Mouse (Mus musculus) lung, embryonic 15.5 days (tissue): ENCODE results near the gene Rpgrip1l. TPM values are rescaled to one million over a fixed set of nuclear protein-coding genes. Genes with fewer than 3 reads are reported as not detected.

Experiments used
- ATAC-seq: fragments of 200-750 bp; cut with Nextera tagmentation; 2 replicates; pipeline ENCODE4 v1.8.0; 2017; ENCODE audit warnings: moderate number of reproducible peaks, borderline replicate concordance; ENCODE audit not compliant: low FRiP score, low TSS enrichment; ENCODE audit errors: extremely low read depth
- H3K27ac ChIP-seq: fragments of 300-500 bp; sonication (generic); 2 replicates; pipeline ENCODE4 v1.5.1; 2015; ENCODE audit warnings: moderate library complexity, mild to moderate bottlenecking, inconsistent platforms
- H3K27me3 ChIP-seq: fragments of 300-500 bp; sonication (generic); 2 replicates; pipeline ENCODE4 v1.6.1; 2015; ENCODE audit warnings: inconsistent platforms
- H3K36me3 ChIP-seq: fragments of 300-500 bp; sonication (generic); 2 replicates; pipeline ENCODE4 v1.6.1; 2015; ENCODE audit warnings: inconsistent platforms
- H3K4me1 ChIP-seq: fragments of 300-500 bp; sonication (generic); 2 replicates; pipeline ENCODE4 v1.6.1; 2015; ENCODE audit warnings: inconsistent platforms
- H3K4me2 ChIP-seq: fragments of 300-500 bp; sonication (generic); 2 replicates; pipeline ENCODE4 v1.6.1; 2015; ENCODE audit warnings: inconsistent platforms, mild to moderate bottlenecking, moderate library complexity
- H3K4me3 ChIP-seq: fragments of 300-500 bp; sonication (generic); 2 replicates; pipeline ENCODE4 v1.5.1; 2015; ENCODE audit warnings: mild to moderate bottlenecking, inconsistent platforms
- H3K9ac ChIP-seq: fragments of 300-500 bp; sonication (generic); 2 replicates; pipeline ENCODE4 v1.6.1; 2015; ENCODE audit warnings: inconsistent platforms
- H3K9me3 ChIP-seq: fragments of 300-500 bp; sonication (generic); 2 replicates; pipeline ENCODE4 v1.6.1; 2016; ENCODE audit warnings: inconsistent platforms
- WGBS: fragments of 180-500 bp; shearing (Covaris S2); methylation state at CpG from one replicate; pipeline ENCODE4 v1.1.7; 2015; 5-methylcytosine and 5-hydroxymethylcytosine counted together
- polyA plus RNA-seq: library from polyadenylated mRNA; unstranded; fragments of >200 nt; fragmentation: Nextera tagmentation; extraction: Ambion mirVana; gene quantifications from 2 replicates; pipeline ENCODE4 v1.2.1, GENCODE M21; 2015

The Rpgrip1l gene
- polyA plus RNA-seq, 1 experiment from 2014 or later, result 15.0 TPM

DNA sequence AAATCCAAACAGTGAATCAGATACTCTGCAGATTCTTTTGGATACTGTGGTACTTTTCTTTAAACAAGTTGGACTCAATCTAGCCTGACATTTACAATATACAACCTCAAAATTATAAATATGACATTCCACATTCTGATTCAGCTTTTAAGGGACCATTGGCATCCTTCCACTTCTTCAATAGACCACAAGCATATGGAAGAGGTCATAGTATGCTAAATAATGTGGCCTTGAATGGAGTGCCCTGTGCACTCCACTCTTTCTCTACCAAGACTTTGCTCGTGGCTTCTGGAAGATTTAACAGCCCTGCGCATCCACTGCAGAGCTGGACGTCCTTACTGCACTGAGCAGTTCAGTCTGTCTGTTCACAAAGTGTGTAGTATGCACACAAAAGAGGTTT lies 49.1 kb downstream of the Rpgrip1l start:
- ATAC-seq, result no peak
- Histone ChIP-seq H3K4me2 (no peak overlapping the region), H3K4me3 (no peak overlapping the region), H3K4me1 (no peaks in the 10 kb centered on the region), H3K27ac (no peak overlapping the region), H3K9me3 (no peaks in the 10 kb centered on the region), H3K36me3 (0 out of 2 replicates have a peak, but pooled peaks cover 6% of the 10 kb centered on the region), H3K9ac (no peak overlapping the region), H3K27me3 (no peaks in the 10 kb centered on the region)
- WGBS, result 58% methylated on average over 3 of the region's 3 CpGs

GRCm38 (mm10) chr8:91261598-91261997 lies 51.5 kb downstream of the Rpgrip1l start:
- Histone ChIP-seq H3K27ac (no peak overlapping the region), H3K9ac (no peak overlapping the region), H3K4me1 (no peaks in the 10 kb centered on the region), H3K36me3 (no peaks in the 10 kb centered on the region), H3K4me2 (no peak overlapping the region), H3K27me3 (no peaks in the 10 kb centered on the region), H3K4me3 (no peak overlapping the region), H3K9me3 (no peaks in the 10 kb centered on the region)
- WGBS, result 72% methylated on average over 2 of the region's 2 CpGs
- ATAC-seq, result no peak

- Histone ChIP-seq H3K36me3 (no peaks in the 10 kb centered on the region), H3K4me2 (no peak overlapping the region), H3K9me3 (no peaks in the 10 kb centered on the region), H3K9ac (no peak overlapping the region), H3K4me1 (no peaks in the 10 kb centered on the region), H3K4me3 (no peak overlapping the region), H3K27me3 (no peaks in the 10 kb centered on the region), H3K27ac (no peak overlapping the region)
- WGBS, result 89% methylated on average over 6 of the region's 6 CpGs
- no peak for ATAC-seq
Measured at GRCm38 (mm10) chr8:91250966-91251365, 62.1 kb downstream of the Rpgrip1l start.

GRCm38 (mm10) chr8:91249758-91250466 lies 63.1 kb downstream of the Rpgrip1l start:
- Histone ChIP-seq H3K27me3 (no peaks in the 10 kb centered on the region), H3K36me3 (no peaks in the 10 kb centered on the region), H3K4me3 (no peak overlapping the region), H3K4me2 (no peak overlapping the region), H3K4me1 (no peaks in the 10 kb centered on the region), H3K27ac (no peak overlapping the region), H3K9me3 (no peaks in the 10 kb centered on the region), H3K9ac (no peak overlapping the region)
- WGBS, result 83% methylated on average over 9 of the region's 9 CpGs
- no peak for ATAC-seq

- Histone ChIP-seq H3K9ac (no peak overlapping the region), H3K36me3 (no peaks in the 10 kb centered on the region), H3K9me3 (no peaks in the 10 kb centered on the region), H3K4me2 (no peak overlapping the region), H3K4me1 (no peaks in the 10 kb centered on the region), H3K27ac (no peak overlapping the region), H3K27me3 (no peaks in the 10 kb centered on the region), H3K4me3 (no peak overlapping the region)
- WGBS, result 47% methylated on average over 4 of the region's 4 CpGs
- ATAC-seq, result peak; percentile 82; the same call in 1 of the 2 replicates
Measured at GRCm38 (mm10) chr8:91245821-91246454, 67.1 kb downstream of the Rpgrip1l start.

DNA sequence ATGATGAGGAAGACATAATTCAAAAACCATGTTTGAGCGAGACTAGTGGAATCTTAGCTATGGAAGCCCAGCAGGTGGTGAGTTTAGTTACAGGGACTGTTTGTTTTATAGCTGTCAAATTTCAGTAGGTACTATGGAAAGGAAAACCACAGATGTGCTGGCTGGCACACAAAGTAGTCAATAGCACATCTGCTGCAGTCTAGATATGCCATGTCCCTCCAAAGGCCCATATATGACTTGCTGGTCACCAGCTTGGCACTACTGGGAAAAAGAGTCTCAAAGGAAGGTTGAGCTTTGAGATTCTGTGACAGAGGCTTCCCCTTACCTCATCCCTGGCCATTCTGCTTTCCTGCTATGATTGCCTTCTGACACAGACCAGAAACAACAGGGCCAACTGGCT lies 70.3 kb downstream of the Rpgrip1l start:
- Histone ChIP-seq H3K4me2 (no peak overlapping the region), H3K4me1 (no peaks in the 10 kb centered on the region), H3K9me3 (no peaks in the 10 kb centered on the region), H3K36me3 (no peaks in the 10 kb centered on the region), H3K4me3 (no peak overlapping the region), H3K9ac (no peak overlapping the region), H3K27me3 (no peaks in the 10 kb centered on the region), H3K27ac (no peak overlapping the region)
- WGBS, result 89% methylated on average over 1 of the region's 1 CpGs
- ATAC-seq, result no peak

DNA sequence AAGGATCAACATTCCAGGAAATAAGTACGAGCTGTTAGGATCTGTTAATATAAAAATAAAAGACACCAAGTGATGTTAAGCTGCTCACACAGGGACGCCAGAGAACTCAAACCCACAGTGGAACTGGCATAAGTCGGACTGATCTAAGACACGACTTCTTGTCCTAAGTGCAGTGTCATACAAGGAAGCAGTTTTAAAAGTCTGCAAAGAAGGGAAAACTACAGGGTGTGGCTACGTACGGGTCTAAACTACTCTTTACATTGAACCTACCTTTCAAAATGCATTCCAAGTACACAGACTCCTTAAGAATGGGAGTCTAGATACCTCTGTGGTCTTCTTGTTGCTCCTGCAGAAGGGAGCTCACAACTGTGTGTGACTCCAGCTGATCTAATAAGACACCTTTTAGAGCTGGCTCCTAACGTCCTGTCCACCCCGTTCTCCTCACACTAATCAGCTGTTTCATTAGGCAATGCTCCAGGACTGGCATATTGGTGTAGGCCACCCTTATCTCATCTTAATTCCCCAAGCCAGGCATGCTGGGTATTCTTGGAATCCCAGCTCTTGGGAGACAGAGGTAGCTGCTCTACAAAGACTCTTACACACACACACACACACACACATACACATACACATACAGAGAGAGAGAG lies 71.1 kb downstream of the Rpgrip1l start:
- ATAC-seq, result no peak
- H3K9ac ChIP-seq, result no peak overlapping the region
- no peaks in the 10 kb centered on the region for H3K27me3 ChIP-seq
- WGBS, result 65% methylated on average over 8 of the region's 8 CpGs
- H3K27ac ChIP-seq, result no peak overlapping the region
- no peaks in the 10 kb centered on the region for H3K9me3 ChIP-seq
- no peaks in the 10 kb centered on the region for H3K4me1 ChIP-seq
- H3K4me3 ChIP-seq, result no peak overlapping the region
- no peak overlapping the region for H3K4me2 ChIP-seq
- H3K36me3 ChIP-seq, result no peaks in the 10 kb centered on the region

DNA sequence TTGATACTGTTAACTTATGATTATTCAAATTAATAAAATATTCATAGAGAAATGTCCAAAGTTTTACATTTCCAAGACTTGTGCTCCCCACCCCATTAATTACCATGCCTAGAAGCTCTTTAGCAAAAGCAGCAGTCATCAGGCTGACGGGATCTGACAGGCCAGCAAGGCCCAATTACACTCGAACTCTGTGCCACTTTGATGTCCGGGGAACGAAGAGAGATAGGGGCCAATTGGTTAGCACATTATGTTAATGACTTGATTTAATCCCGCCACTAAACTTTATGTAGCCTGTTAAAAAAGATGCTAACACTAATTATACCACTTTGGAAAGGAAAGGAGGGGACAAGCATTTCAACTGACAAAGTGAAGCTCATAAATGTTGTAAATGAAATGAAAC lies 71.7 kb downstream of the Rpgrip1l start:
- H3K4me2 ChIP-seq, result no peak overlapping the region
- H3K4me3 ChIP-seq, result no peak overlapping the region
- H3K9me3 ChIP-seq, result no peaks in the 10 kb centered on the region
- H3K27ac ChIP-seq, result no peak overlapping the region
- no peaks in the 10 kb centered on the region for H3K4me1 ChIP-seq
- no peaks in the 10 kb centered on the region for H3K36me3 ChIP-seq
- H3K9ac ChIP-seq, result no peak overlapping the region
- 76% methylated on average over 5 of the region's 5 CpGs for WGBS
- no peak for ATAC-seq
- no peaks in the 10 kb centered on the region for H3K27me3 ChIP-seq

DNA sequence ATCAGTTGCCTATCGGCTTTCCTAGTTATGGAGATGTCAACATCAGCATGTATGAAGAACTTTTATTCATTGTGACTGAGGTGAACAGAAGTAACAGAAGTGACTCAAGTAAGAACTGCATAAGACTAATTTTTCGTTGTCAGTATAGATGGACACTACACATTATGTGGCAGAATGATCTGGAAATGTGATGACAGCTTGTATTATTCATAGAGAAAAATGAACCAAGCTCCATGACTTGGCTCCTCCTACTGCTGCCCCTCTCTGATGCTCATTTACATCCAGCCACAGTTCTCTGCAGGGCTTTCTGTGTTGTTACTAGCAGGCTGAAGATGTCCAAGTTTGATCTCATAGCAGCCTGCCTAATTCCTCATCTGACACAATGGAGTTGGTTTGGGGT lies 75.9 kb downstream of the Rpgrip1l start:
- H3K27ac ChIP-seq, result no peak overlapping the region
- no peaks in the 10 kb centered on the region for H3K36me3 ChIP-seq
- H3K4me1 ChIP-seq, result no peaks in the 10 kb centered on the region
- 68% methylated on average over 2 of the region's 2 CpGs for WGBS
- H3K9me3 ChIP-seq, result no peaks in the 10 kb centered on the region
- H3K4me3 ChIP-seq, result no peak overlapping the region
- no peak overlapping the region for H3K4me2 ChIP-seq
- H3K27me3 ChIP-seq, result no peaks in the 10 kb centered on the region
- ATAC-seq, result no peak
- H3K9ac ChIP-seq, result no peak overlapping the region

DNA sequence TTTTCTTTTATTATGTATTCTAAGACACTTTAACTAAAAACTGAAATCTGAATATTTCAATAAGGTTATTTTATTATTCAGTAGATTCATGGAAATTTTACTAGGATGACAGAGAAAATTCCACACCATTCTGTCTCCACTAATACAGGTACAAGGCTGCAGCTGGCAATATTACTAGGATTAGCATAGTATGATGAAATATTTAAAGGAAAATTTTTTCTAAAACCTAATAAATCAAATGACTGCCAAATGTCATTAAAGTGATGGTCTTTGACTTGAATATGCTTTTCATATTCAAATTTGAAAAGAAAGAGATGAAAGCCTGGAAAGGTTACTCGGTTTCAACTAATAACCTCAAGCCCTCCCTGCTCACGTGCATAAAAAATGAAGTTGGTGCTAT lies 79.0 kb downstream of the Rpgrip1l start:
- WGBS, result 85% methylated on average over 2 of the region's 2 CpGs
- Histone ChIP-seq H3K9ac (no peak overlapping the region), H3K27ac (no peak overlapping the region), H3K27me3 (no peaks in the 10 kb centered on the region), H3K36me3 (no peaks in the 10 kb centered on the region), H3K4me2 (no peak overlapping the region), H3K4me1 (no peaks in the 10 kb centered on the region), H3K4me3 (no peak overlapping the region), H3K9me3 (no peaks in the 10 kb centered on the region)
- no peak for ATAC-seq

DNA sequence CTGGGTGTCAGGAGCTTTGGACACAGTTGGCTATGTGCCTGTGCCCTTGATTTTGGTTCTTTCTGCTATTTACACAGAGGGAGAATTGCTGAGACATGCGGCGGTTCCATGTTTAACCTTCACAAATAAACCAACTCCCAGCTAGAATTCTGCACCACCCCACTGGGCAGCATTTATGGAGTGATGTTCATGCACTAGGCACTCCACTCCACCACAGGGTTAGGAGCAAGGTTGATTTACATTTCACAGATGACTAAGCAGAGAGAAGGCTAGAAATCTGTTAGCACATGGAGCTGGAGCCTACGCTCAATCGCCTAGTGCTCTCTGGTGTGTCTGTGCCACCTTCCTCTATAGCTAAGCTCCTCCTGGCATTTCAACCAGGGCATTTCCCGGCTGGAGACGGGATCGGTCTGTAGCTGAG lies 85.6 kb downstream of the Rpgrip1l start:
- WGBS, result 69% methylated on average over 7 of the region's 7 CpGs
- Histone ChIP-seq H3K27me3 (no peaks in the 10 kb centered on the region), H3K9ac (no peak overlapping the region), H3K4me2 (no peak overlapping the region), H3K4me3 (no peak overlapping the region), H3K9me3 (no peaks in the 10 kb centered on the region), H3K36me3 (no peaks in the 10 kb centered on the region), H3K27ac (peak overlapping the region; percentile 55; the same call in 1 of the 2 replicates), H3K4me1 (peaks cover 5% of the 10 kb centered on the region; the same call in 1 of the 2 replicates)
- no peak for ATAC-seq

- H3K27ac ChIP-seq, result no peak overlapping the region
- H3K9me3 ChIP-seq, result no peaks in the 10 kb centered on the region
- no peak overlapping the region for H3K4me2 ChIP-seq
- WGBS, result 83% methylated on average over 7 of the region's 7 CpGs
- H3K27me3 ChIP-seq, result no peaks in the 10 kb centered on the region
- 0 out of 2 replicates have a peak, but pooled peaks cover 4% of the 10 kb centered on the region for H3K36me3 ChIP-seq
- ATAC-seq, result no peak
- no peak overlapping the region for H3K4me3 ChIP-seq
- no peak overlapping the region for H3K9ac ChIP-seq
- peaks cover 5% of the 10 kb centered on the region; the same call in 1 of the 2 replicates for H3K4me1 ChIP-seq
Measured at GRCm38 (mm10) chr8:91224227-91224626, 88.8 kb downstream of the Rpgrip1l start.
